Mouse (Mus musculus): ENCODE results near the gene Exoc3l4.

DNA sequence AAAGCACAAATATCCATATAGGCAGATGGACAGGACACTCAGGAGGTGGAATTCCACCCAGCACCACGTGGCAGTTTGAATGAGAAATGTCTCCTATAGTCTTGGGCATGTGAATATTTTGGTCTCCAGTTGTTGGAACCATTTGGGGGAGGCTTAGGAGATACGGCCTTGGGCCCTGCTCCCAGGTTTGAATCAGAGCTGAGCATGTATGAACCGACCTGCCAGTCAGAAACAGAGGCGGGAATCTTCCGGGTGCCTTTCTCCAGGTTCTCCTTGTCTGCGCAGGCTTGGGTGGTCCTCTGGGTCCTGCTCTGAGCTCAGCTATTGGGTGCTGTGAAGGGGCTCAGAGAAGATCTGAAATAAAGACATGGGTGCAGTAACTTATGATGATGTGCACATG is 22.8 kb upstream of the Exoc3l4 start:
- TF ChIP-seq CTCF (IDR thresholded peaks at IDR 0.05; ENCODE audit: control insufficient read depth, insufficient read depth, insufficient read length) (no peak), MAX (IDR thresholded peaks at IDR 0.05) (no peak)
